Mouse (Mus musculus) A20 (cell line): Measurements from ENCODE around the gene Cd300ld.
"Not testable (repeated sequence)": the region's sequence is repeated elsewhere in the genome, so short reads cannot be mapped to it uniquely, and the experiment has no call there.

ENCODE experiments used
- DNase-seq: peaks from one replicate; pipeline ENCODE4 v3.0.0-alpha.2; 2011; ENCODE audit warnings: low read depth, low spot score

Gene Cd300ld

GRCm38 (mm10) chr11:114989793-114990192 is at the start of gene Cd300ld:
TSS of gene Cd300ld (minus strand) at chr11:114989922.
- no peak for DNase-seq

GRCm38 (mm10) chr11:115037669-115038068 is 47.9 kb upstream of the Cd300ld start, which contains the start of gene Cd300ld5:
TSS of gene Cd300ld5 (minus strand) at chr11:115037769.
- not testable (repeated sequence) for DNase-seq

GRCm38 (mm10) chr11:115026912-115027311 is 37.2 kb upstream of the Cd300ld start, which contains the start of gene Cd300ld4:
TSS of gene Cd300ld4 (minus strand) at chr11:115027012.
- DNase-seq = not testable (repeated sequence)

GRCm38 (mm10) chr11:115016093-115016492 is 26.4 kb upstream of the Cd300ld start, which contains the start of gene Cd300ld2:
TSS of gene Cd300ld2 (minus strand) at chr11:115016193.
- not testable (repeated sequence) for DNase-seq

- DNase-seq = peak; percentile 70
Measured at GRCm38 (mm10) chr11:115004070-115004469, 14.3 kb upstream of the Cd300ld start.

DNA sequence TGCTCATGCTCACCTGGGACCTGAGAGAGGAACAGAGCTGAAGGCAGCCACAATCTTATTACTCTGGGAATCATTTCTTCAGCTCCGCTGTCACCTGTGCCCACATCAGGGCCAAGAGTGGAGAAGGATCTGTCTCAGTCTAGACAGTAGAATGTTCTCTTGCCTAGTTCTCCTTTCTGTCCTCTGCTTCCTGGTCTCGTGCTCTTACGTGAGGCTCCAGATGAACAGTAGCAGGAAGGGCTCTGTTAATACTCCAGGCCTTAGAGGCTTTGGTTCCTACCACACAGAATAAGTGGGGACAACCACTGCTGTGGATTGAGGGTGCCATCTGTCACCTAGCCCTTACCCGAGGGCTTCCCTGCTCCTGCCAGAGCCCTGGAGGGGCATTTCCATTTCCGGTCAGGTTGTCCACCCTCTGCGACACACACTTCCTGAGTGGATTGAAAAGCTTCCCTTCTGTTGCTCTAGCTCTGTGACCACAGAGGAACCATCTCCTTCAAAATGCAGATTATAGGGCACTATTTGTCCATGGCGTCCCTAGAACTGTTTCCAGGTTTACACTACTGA is 11.8 kb upstream of the Cd300ld start, which contains the start of gene Cd300c2:
Gene Cd300c2, minus strand, starts transcription at position 407 of the 567 bp plus-strand sequence.
- no peak for DNase-seq

- DNase-seq = peak; percentile 71
Measured at GRCm38 (mm10) chr11:114981866-114982265, 7.9 kb downstream of the Cd300ld start.

DNA sequence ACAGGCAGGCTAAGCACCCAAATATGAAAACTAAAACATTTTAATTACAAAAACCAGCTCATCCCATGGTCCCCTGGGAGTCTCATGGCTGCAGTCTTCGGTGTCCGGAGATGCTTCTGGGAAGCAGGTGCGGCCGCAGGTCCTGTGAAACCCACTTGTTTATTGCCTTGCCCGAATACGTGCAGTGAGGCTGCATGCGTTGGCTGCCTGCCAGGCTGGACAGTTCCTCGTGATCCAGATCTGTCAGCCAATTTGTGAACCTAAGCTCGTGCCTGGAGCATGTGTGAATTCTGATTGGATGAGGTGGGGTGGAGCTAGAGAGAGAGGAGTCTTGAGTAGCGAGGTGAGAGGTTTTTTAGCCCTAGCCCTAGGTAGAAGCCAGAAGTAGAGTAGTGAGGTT is 17.0 kb downstream of the Cd300ld start:
- DNase-seq = no peak

DNA sequence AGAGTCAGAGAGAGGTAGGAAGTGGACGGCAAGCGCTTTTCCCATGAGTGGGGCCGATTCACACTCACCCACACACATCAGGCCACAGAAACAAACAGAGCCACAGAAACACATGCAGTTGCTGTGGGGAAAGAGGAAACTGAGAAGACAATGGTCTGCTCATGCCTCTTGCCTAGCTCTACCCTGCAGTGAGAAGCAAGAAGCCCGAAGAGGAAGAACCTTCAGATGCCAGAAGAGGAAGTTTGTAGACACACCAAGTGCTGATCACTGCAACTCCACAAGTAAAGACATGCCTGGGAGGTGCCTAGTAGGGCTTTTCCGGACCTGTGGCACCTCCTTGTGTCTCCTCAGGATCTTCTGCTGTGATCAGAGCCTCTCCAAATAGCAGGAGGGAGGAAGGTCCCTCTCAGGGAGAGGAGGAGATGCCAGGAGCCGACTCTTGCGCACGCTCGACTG is 20.9 kb downstream of the Cd300ld start, which contains the start of gene Cd300c:
Gene Cd300c, minus strand, starts transcription at position 406 of the 456 bp plus-strand sequence.
- DNase-seq = no peak

DNA sequence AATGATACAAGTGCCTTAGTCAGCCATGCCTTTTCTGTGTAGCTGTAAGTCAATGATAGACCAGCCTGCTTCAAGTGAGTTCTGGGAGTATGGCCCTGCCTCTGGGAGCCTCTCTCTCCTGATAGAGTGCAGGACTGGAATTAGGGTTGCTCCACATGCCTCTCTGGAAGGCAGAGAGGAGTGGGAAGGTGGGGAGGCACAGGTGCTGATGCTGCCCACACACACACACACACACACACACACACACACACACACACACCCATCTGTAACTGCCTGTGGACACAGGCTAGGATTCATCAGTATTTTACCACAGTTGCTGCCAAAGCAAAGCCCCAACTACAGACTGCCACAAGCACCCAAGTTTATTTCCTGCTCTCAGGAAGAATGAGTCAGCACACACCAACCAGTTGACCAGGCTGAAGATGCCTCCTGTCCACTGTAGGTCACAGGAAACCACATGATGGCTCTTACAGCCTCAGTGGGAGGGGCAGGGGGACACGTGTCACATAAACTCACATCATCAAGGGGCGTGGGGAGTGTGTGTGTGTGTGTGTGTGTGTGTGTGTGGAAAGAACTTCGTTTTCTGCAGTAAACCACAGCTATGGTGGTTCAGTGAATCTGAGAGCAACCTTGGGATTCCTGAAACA is 24.4 kb downstream of the Cd300ld start:
- no peak for DNase-seq

DNA sequence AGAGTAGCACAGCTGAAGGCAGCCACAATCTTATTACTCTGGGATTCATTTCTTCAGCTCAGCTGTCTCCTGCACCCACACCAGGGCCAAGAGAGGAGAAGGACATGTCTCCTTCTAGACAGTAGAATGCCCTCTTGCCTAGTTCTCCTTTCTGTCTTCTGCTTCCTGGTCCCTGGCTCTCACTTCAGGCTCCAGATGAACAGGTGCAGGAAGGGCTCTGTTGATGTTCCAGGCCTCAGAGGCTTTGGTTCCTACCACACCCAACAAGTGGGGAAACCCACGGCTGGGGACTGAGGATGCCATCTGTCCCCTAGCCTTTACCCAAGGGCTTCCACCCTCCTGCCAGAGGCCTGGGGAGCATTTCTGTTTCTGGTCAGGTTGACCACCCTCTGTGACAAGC is 29.4 kb downstream of the Cd300ld start:
- DNase-seq = peak; percentile 37

- DNase-seq = peak; percentile 10
Measured at GRCm38 (mm10) chr11:114934144-114934543, 55.6 kb downstream of the Cd300ld start, which contains the start of gene Cd300lb. TSS of gene Cd300lb (minus strand) at chr11:114934386.

- DNase-seq = no peak
Measured at GRCm38 (mm10) chr11:114933591-114933990, 56.1 kb downstream of the Cd300ld start.
